Mouse (Mus musculus): ENCODE data around the gene Pitpnc1. TPM values are rescaled to one million over a fixed set of nuclear protein-coding genes. Genes with fewer than 3 reads are reported as not detected.
A peak's percentile ranks its signal among the peaks of the same experiment; 100 is the strongest.

Pitpnc1 gene
- polyA plus RNA-seq, 1 experiment from 2014 or later = 16.0 TPM

GRCm38 (mm10) chr11:107365938-107366712, 104.4 kb downstream of the Pitpnc1 start:
- WGBS = 49% methylated on average over 13 of the region's 13 CpGs
- Histone ChIP-seq H3K27ac (replicated peaks in 1 of 2; ENCODE audit: control insufficient read depth in 1 of 2, insufficient read depth in 1 of 2, low read depth in 2 of 2, low read length in 2 of 2) (no peak overlapping the region), H3K9ac (ENCODE audit: low read length) (no peak overlapping the region), H3K4me1 (ENCODE audit: control insufficient read depth in 2 of 2, insufficient read depth in 2 of 2, low read length in 2 of 2) (peaks cover 5 to 13% of the 10 kb centered on the region in 2 experiments; a peak in 3 of 4 replicates), H3K4me2 (ENCODE audit: low read length) (0 out of 2 replicates have a peak overlapping the region, but pooled peaks have one; percentile 4), H3K9me3 (ENCODE audit: control insufficient read depth, low read length) (no peaks in the 10 kb centered on the region), H3K27me3 (ENCODE audit: control insufficient read depth, insufficient read depth, low read length) (no peaks in the 10 kb centered on the region), H3K4me3 (ENCODE audit: control insufficient read depth in 1 of 2, insufficient read depth in 1 of 2, low read depth in 1 of 2, low read length in 2 of 2) (no peak overlapping the region), H3K36me3 (ENCODE audit: control insufficient read depth, insufficient read depth, low read length) (no peaks in the 10 kb centered on the region)
- no peak for ATAC-seq (ENCODE audit: insufficient number of reproducible peaks, insufficient read depth, low FRiP score, low read depth)

GRCm38 (mm10) chr11:107358695-107359094, 111.8 kb downstream of the Pitpnc1 start:
- H3K27me3 ChIP-seq (ENCODE audit: control insufficient read depth, insufficient read depth, low read length) = no peaks in the 10 kb centered on the region
- ATAC-seq (ENCODE audit: insufficient number of reproducible peaks, insufficient read depth, low FRiP score, low read depth) = no peak
- peaks cover 20 to 24% of the 10 kb centered on the region in 2 experiments for H3K4me1 ChIP-seq (ENCODE audit: control insufficient read depth in 2 of 2, insufficient read depth in 2 of 2, low read length in 2 of 2)
- no peak overlapping the region for H3K9ac ChIP-seq (ENCODE audit: low read length)
- no peaks in the 10 kb centered on the region for H3K36me3 ChIP-seq (ENCODE audit: control insufficient read depth, insufficient read depth, low read length)
- H3K27ac ChIP-seq (replicated peaks in 1 of 2; ENCODE audit: control insufficient read depth in 1 of 2, insufficient read depth in 1 of 2, low read depth in 2 of 2, low read length in 2 of 2) = no peak overlapping the region
- H3K9me3 ChIP-seq (ENCODE audit: control insufficient read depth, low read length) = no peaks in the 10 kb centered on the region
- H3K4me2 ChIP-seq (ENCODE audit: low read length) = no peak overlapping the region
- 75% methylated on average over 5 of the region's 5 CpGs for WGBS
- H3K4me3 ChIP-seq (ENCODE audit: control insufficient read depth in 1 of 2, insufficient read depth in 1 of 2, low read depth in 1 of 2, low read length in 2 of 2) = no peak overlapping the region

- Histone ChIP-seq H3K9me3 (ENCODE audit: control insufficient read depth, low read length) (no peaks in the 10 kb centered on the region), H3K4me2 (ENCODE audit: low read length) (no peak overlapping the region), H3K27ac (replicated peaks in 1 of 2; ENCODE audit: control insufficient read depth in 1 of 2, insufficient read depth in 1 of 2, low read depth in 2 of 2, low read length in 2 of 2) (no peak overlapping the region), H3K4me1 (ENCODE audit: control insufficient read depth in 2 of 2, insufficient read depth in 2 of 2, low read length in 2 of 2) (peaks cover 27 to 33% of the 10 kb centered on the region in 2 experiments), H3K36me3 (ENCODE audit: control insufficient read depth, insufficient read depth, low read length) (no peaks in the 10 kb centered on the region), H3K4me3 (ENCODE audit: control insufficient read depth in 1 of 2, insufficient read depth in 1 of 2, low read depth in 1 of 2, low read length in 2 of 2) (no peak overlapping the region), H3K27me3 (ENCODE audit: control insufficient read depth, insufficient read depth, low read length) (no peaks in the 10 kb centered on the region), H3K9ac (ENCODE audit: low read length) (no peak overlapping the region)
- 69% methylated on average over 7 of the region's 7 CpGs for WGBS
- no peak for ATAC-seq (ENCODE audit: insufficient number of reproducible peaks, insufficient read depth, low FRiP score, low read depth)
Measured at GRCm38 (mm10) chr11:107356224-107356623, 114.3 kb downstream of the Pitpnc1 start.

GRCm38 (mm10) chr11:107355526-107355925, 115.0 kb downstream of the Pitpnc1 start:
- no peak overlapping the region for H3K9ac ChIP-seq (ENCODE audit: low read length)
- H3K4me1 ChIP-seq (ENCODE audit: control insufficient read depth in 2 of 2, insufficient read depth in 2 of 2, low read length in 2 of 2) = peaks cover 27 to 33% of the 10 kb centered on the region in 2 experiments
- H3K9me3 ChIP-seq (ENCODE audit: control insufficient read depth, low read length) = no peaks in the 10 kb centered on the region
- WGBS = 61% methylated on average over 3 of the region's 3 CpGs
- H3K4me3 ChIP-seq (ENCODE audit: control insufficient read depth in 1 of 2, insufficient read depth in 1 of 2, low read depth in 1 of 2, low read length in 2 of 2) = no peak overlapping the region
- no peaks in the 10 kb centered on the region for H3K27me3 ChIP-seq (ENCODE audit: control insufficient read depth, insufficient read depth, low read length)
- H3K27ac ChIP-seq (replicated peaks in 1 of 2; ENCODE audit: control insufficient read depth in 1 of 2, insufficient read depth in 1 of 2, low read depth in 2 of 2, low read length in 2 of 2) = peak overlapping the region in 1 of 2 experiments; percentile 61; a peak in 1 of 4 replicates
- H3K36me3 ChIP-seq (ENCODE audit: control insufficient read depth, insufficient read depth, low read length) = no peaks in the 10 kb centered on the region
- no peak overlapping the region for H3K4me2 ChIP-seq (ENCODE audit: low read length)
- ATAC-seq (ENCODE audit: insufficient number of reproducible peaks, insufficient read depth, low FRiP score, low read depth) = no peak

- Histone ChIP-seq H3K27ac (replicated peaks in 1 of 2; ENCODE audit: control insufficient read depth in 1 of 2, insufficient read depth in 1 of 2, low read depth in 2 of 2, low read length in 2 of 2) (peak overlapping the region; percentile 61 to 63), H3K4me2 (ENCODE audit: low read length) (no peak overlapping the region), H3K4me3 (ENCODE audit: control insufficient read depth in 1 of 2, insufficient read depth in 1 of 2, low read depth in 1 of 2, low read length in 2 of 2) (no peak overlapping the region), H3K9me3 (ENCODE audit: control insufficient read depth, low read length) (no peaks in the 10 kb centered on the region), H3K4me1 (ENCODE audit: control insufficient read depth in 2 of 2, insufficient read depth in 2 of 2, low read length in 2 of 2) (peaks cover 27 to 33% of the 10 kb centered on the region in 2 experiments), H3K27me3 (ENCODE audit: control insufficient read depth, insufficient read depth, low read length) (no peaks in the 10 kb centered on the region), H3K36me3 (ENCODE audit: control insufficient read depth, insufficient read depth, low read length) (no peaks in the 10 kb centered on the region), H3K9ac (ENCODE audit: low read length) (peak overlapping the region; percentile 44)
- WGBS = 74% methylated on average over 8 of the region's 8 CpGs
- peak; percentile 36 for ATAC-seq (ENCODE audit: insufficient number of reproducible peaks, insufficient read depth, low FRiP score, low read depth)
Measured at GRCm38 (mm10) chr11:107354499-107355143, 115.9 kb downstream of the Pitpnc1 start.

GRCm38 (mm10) chr11:107352596-107352995, 117.9 kb downstream of the Pitpnc1 start:
- no peak for ATAC-seq (ENCODE audit: insufficient number of reproducible peaks, insufficient read depth, low FRiP score, low read depth)
- no peaks in the 10 kb centered on the region for H3K9me3 ChIP-seq (ENCODE audit: control insufficient read depth, low read length)

GRCm38 (mm10) chr11:107349756-107350155, 120.7 kb downstream of the Pitpnc1 start:
- Histone ChIP-seq H3K4me3 (ENCODE audit: control insufficient read depth in 1 of 2, insufficient read depth in 1 of 2, low read depth in 1 of 2, low read length in 2 of 2) (no peak overlapping the region), H3K9me3 (ENCODE audit: control insufficient read depth, low read length) (no peaks in the 10 kb centered on the region), H3K9ac (ENCODE audit: low read length) (no peak overlapping the region), H3K4me1 (ENCODE audit: control insufficient read depth in 2 of 2, insufficient read depth in 2 of 2, low read length in 2 of 2) (peaks cover 12 to 15% of the 10 kb centered on the region in 2 experiments), H3K27me3 (ENCODE audit: control insufficient read depth, insufficient read depth, low read length) (no peaks in the 10 kb centered on the region), H3K4me2 (ENCODE audit: low read length) (no peak overlapping the region), H3K36me3 (ENCODE audit: control insufficient read depth, insufficient read depth, low read length) (no peaks in the 10 kb centered on the region), H3K27ac (replicated peaks in 1 of 2; ENCODE audit: control insufficient read depth in 1 of 2, insufficient read depth in 1 of 2, low read depth in 2 of 2, low read length in 2 of 2) (no peak overlapping the region)
- 87% methylated on average over 7 of the region's 7 CpGs for WGBS
- ATAC-seq (ENCODE audit: insufficient number of reproducible peaks, insufficient read depth, low FRiP score, low read depth) = no peak

More at GRCm38 (mm10) chr11:107352596-107352995, 117.9 kb downstream of the Pitpnc1 start:
- no peak overlapping the region for H3K9ac ChIP-seq (ENCODE audit: low read length)
- 16% methylated on average over 7 of the region's 7 CpGs for WGBS
- H3K27ac ChIP-seq (replicated peaks in 1 of 2; ENCODE audit: control insufficient read depth in 1 of 2, insufficient read depth in 1 of 2, low read depth in 2 of 2, low read length in 2 of 2) = peak overlapping the region in 1 of 2 experiments; percentile 41; a peak in 1 of 4 replicates
- no peak overlapping the region for H3K4me3 ChIP-seq (ENCODE audit: control insufficient read depth in 1 of 2, insufficient read depth in 1 of 2, low read depth in 1 of 2, low read length in 2 of 2)
- no peaks in the 10 kb centered on the region for H3K27me3 ChIP-seq (ENCODE audit: control insufficient read depth, insufficient read depth, low read length)
- H3K4me1 ChIP-seq (ENCODE audit: control insufficient read depth in 2 of 2, insufficient read depth in 2 of 2, low read length in 2 of 2) = peaks cover 27 to 33% of the 10 kb centered on the region in 2 experiments
- H3K36me3 ChIP-seq (ENCODE audit: control insufficient read depth, insufficient read depth, low read length) = no peaks in the 10 kb centered on the region
- no peak overlapping the region for H3K4me2 ChIP-seq (ENCODE audit: low read length)
